Mouse (Mus musculus) adrenal gland, adult 18-20 months (tissue): ENCODE data around the gene Kirrel. TPM values are rescaled to one million over a fixed set of nuclear protein-coding genes. Genes with fewer than 3 reads are reported as not detected.

Experiments
- DNase-seq, 2 experiments: peaks; one replicate each; pipeline ENCODE4 v3.0.0; 2021 to 2022; ENCODE audit warnings: low spot score in 2 of 2
- total RNA-seq, 2 experiments: library from RNA; stranded (reverse); gene quantifications; 1 replicate in 1 of 2; 2 replicates in 1 of 2; pipeline ENCODE4 v1.2.3; 2021

Kirrel gene
- total RNA-seq, 2 experiments from 2014 or later: 11.6 to 13.8 TPM

DNA sequence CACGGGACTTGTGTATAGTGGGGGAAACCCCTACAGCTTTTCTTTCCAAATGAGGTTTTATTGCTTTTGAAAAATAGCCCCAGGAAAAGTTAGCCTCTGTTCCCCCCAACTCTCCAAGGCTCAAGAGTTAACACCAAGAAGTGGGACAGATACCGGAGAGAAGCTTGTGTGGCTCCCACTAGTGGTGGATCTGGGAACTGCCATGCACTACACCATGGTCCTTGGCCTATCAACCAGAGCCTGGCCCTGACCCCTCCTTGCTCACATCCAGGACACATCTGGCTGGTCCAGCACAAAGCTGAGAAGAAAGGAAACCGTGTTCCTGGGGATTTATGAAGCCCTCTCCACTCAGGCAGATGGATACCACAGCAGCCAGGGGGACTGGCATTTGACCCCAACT, 92.3 kb downstream of the Kirrel start:
- DNase-seq: peak; percentile 54 to 59

DNA sequence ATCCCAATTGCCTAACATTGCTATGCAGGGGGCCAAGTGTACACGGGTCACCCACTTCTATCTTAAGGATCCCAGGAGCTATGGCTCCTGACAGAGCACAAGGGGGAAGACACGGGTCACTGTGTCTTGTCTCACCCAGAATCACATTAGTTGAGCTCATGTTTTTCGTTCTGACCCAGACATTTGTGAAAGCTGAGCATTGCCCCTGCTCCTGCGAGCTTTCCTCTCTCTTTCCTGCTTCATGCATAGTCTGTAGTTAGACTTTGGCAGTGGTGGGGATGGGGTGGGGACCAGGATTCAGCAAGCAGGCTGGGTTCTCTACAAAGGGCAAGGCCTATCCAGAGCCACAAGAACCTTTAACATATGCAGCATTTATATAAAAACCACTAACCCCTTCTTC, 94.8 kb downstream of the Kirrel start:
- DNase-seq: no peak

GRCm38 (mm10) chr3:87079301-87079700, 95.2 kb downstream of the Kirrel start:
- no peak for DNase-seq

DNA sequence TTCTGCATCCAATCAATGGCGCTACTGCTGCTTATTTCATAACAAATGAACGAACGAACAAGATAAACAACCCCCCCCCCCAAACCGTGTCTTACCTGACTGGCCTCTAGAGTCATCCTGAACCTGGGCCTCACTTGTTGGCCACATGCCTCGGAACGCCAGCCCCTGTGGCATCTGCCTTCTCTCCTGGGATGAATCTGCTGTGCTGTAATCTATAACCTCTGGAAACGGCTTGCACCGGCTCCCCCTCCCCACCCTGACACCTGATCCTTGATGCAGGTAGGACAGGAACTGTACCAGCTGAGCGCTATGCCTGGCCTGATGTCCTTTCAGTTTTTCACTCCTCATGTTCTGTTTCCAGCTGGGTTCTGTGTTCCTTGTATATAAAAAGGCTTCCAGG, 96.9 kb downstream of the Kirrel start:
- DNase-seq: no peak

- no peak for DNase-seq
Measured at GRCm38 (mm10) chr3:87076899-87077298, 97.6 kb downstream of the Kirrel start.

DNA sequence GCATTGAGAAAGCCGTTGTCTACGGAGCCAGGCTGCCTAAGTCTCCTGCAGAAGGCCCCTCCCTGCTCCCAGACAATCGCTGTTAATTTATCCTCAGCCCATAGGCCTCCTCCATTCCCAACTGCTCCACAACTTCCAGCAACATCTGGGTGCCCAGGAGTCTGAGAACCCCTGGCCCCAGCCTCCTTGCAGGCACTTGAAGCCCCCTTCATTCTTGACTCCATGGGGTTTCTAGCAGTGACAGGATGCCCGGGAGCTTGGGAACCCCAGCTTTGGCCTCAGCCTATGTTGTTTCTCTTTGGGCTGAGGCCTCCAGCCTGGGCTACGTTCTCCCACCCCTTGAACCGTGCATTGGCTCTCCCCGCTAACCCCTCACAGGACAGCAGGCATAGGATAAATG, 98.4 kb downstream of the Kirrel start:
- no peak for DNase-seq

- no peak for DNase-seq
Measured at GRCm38 (mm10) chr3:87072612-87073515, 101.7 kb downstream of the Kirrel start.

GRCm38 (mm10) chr3:87072191-87072590, 102.4 kb downstream of the Kirrel start:
- DNase-seq: no peak

GRCm38 (mm10) chr3:87067396-87067975, 107.1 kb downstream of the Kirrel start:
- DNase-seq: no peak

DNA sequence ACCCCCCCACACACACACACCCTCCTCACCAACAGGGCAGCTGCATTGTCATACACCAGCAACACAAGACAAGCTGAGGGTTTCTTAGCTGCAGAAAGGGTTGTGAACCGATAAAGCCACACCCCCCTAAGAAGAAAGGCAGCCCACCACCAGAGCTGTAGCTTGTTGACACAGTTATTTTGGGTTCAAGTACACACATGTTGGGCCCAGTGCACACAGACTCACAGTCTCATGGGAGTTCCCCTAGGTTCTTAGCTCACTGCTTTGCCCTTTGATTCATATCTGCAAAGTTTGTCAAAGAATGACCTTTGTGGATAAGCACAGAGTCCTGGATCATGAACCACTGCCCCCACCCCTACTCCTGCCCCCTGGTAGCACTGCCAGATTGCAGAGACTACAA, 120.6 kb downstream of the Kirrel start:
- DNase-seq: no peak

GRCm38 (mm10) chr3:87047801-87048200, 126.7 kb downstream of the Kirrel start:
- no peak for DNase-seq

- no peak for DNase-seq
Measured at GRCm38 (mm10) chr3:87041733-87042132, 132.8 kb downstream of the Kirrel start.

- DNase-seq: no peak
Measured at GRCm38 (mm10) chr3:87038500-87038899, 136.0 kb downstream of the Kirrel start.

DNA sequence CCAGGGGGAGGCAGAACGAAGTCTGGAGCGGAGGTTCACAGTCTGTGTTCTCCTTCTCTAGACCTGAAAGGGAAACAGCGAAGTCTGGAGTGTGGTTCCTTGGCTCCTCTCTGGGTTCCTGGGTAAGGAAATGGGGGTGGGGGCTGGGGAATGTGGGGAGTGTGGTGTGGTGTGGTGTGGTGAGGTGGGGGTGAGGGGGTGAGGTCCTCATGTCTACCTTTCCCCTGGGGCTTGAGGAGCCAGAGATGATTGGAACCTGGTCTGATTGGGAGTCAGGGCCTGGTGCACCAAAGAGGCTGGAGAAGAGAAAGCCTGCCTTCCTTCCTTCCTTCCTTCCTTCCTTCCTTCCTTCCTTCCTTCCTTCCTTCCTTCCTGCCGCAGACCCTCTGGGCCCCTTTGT, 140.5 kb downstream of the Kirrel start:
- DNase-seq: no peak

DNA sequence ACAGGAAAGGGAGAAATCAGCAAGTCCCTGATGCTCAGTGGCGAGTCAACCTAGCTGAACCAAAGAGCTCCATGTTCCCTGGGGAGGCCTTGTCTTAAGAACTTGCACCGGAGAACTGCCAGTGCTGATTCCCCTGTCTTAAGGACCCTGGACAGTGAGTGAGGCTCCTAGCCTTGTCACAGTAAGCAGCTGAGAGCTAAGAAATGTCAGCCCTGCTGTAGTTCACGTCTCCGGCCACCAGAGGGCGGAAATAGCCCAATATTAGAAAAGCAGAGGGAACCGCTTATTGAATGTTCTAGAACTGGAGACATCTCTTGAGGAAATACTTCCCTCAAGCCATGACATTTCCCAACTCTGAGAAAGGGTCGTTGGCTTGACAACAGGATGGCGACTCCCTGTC, 141.2 kb downstream of the Kirrel start:
- peak; percentile 74 to 80 for DNase-seq

DNA sequence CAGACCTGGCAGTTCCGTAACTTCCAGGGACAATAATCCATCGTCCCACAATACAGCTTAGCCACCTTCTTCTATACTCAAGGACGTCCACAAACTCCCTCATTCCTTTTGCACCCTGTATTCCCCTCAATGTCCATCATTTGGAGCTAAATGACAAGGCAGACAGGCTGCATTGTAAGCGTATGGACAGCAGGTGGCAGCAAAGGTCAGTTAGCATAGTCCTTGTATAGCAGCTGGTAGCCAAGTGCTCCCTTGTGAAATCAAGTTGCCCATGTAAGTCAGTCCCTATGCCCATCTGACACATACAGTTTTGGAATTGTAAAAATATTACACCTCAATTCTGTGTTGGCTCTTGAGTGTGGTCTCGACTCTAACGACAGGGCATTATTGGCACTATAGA, 143.7 kb downstream of the Kirrel start:
- peak; percentile 46 to 56 for DNase-seq

Other genes with a start within 250 kb of the Kirrel start
- gene Cd1d1, start 175.3 kb downstream of the Kirrel start, total RNA-seq: 100 to 1,000 TPM in 1 of 2 experiments, 10 to 100 TPM in 1; 51.3 to 286 TPM
- 1 to 10 TPM; 1.1 to 6.3 TPM for gene Fcrls, start 89.0 kb upstream of the Kirrel start, total RNA-seq
- 1 to 10 TPM in 1 of 2 experiments, under 1 TPM in 1; 0.30 to 3.4 TPM for gene Cd5l, start 183.1 kb upstream of the Kirrel start, total RNA-seq
- gene Fcrl1, start 201.6 kb upstream of the Kirrel start, total RNA-seq: under 1 TPM; 0.13 to 0.35 TPM